Mouse (Mus musculus) bone marrow, adult 2 months (tissue): ENCODE data around the gene Cpt1a.

ENCODE experiments used
- CTCF ChIP-seq: fragments of 200-500 bp; IDR thresholded peaks from 2 replicates; pipeline ENCODE4 v1.5.1; 2011; ENCODE audit warnings: low read length, control low read depth; ENCODE audit not compliant: control insufficient read depth, insufficient read depth
- POLR2A ChIP-seq: fragments of 200-500 bp; IDR thresholded peaks from 2 replicates; pipeline ENCODE4 v1.6.1; 2011; ENCODE audit warnings: low read depth, mild to moderate bottlenecking, control low read depth, low read length, borderline replicate concordance; ENCODE audit not compliant: control insufficient read depth

GRCm38 (mm10) chr19:3422981-3423380 lies 100.8 kb downstream of the Cpt1a start:
- TF ChIP-seq POLR2A = no peak
- TF ChIP-seq CTCF = no peak
